Mouse (Mus musculus) liver, embryonic 11.5 days (tissue): ENCODE data around the gene Rsph6a. TPM values are rescaled to one million over a fixed set of nuclear protein-coding genes. Genes with fewer than 3 reads are reported as not detected.

Experiments used
- ATAC-seq: fragments of 200-750 bp; cut with Nextera tagmentation; replicated peaks from 2 replicates; pipeline ENCODE4 v1.8.0; 2017; ENCODE audit warnings: moderate number of reproducible peaks, mild to moderate bottlenecking, moderate TSS enrichment, moderate library complexity; ENCODE audit not compliant: low FRiP score
- DNase-seq: peaks from one replicate; pipeline ENCODE4 v3.0.0-alpha.2; 2017; ENCODE audit warnings: low spot score
- H3K27ac ChIP-seq: fragments of 300-500 bp; sonication (generic); 2 replicates; pipeline ENCODE4 v1.5.1; 2014; ENCODE audit warnings: mild to moderate bottlenecking, low read depth, low read length, control low read depth
- H3K27me3 ChIP-seq: fragments of 300-500 bp; sonication (generic); replicated peaks from 2 replicates; pipeline ENCODE4 v1.6.1; 2014; ENCODE audit warnings: low read length, mixed read lengths; ENCODE audit not compliant: control insufficient read depth, insufficient read depth
- H3K36me3 ChIP-seq: fragments of 300-500 bp; sonication (generic); 2 replicates; pipeline ENCODE4 v1.6.1; 2014; ENCODE audit warnings: mild to moderate bottlenecking, low read length, moderate library complexity, mixed read lengths; ENCODE audit not compliant: control insufficient read depth, insufficient read depth
- H3K4me1 ChIP-seq: fragments of 300-500 bp; sonication (generic); replicated peaks from 2 replicates; pipeline ENCODE4 v1.6.1; 2014; ENCODE audit warnings: low read length, mixed read lengths; ENCODE audit not compliant: control insufficient read depth, insufficient read depth
- H3K4me2 ChIP-seq: fragments of 300-500 bp; sonication (generic); 2 replicates; pipeline ENCODE4 v1.6.1; 2014; ENCODE audit warnings: mild to moderate bottlenecking, control low read depth, moderate library complexity
- H3K4me3 ChIP-seq: fragments of 300-500 bp; sonication (generic); 2 replicates; pipeline ENCODE4 v1.5.1; 2014; ENCODE audit warnings: low read depth, low read length, control low read depth
- H3K9ac ChIP-seq: fragments of 300-500 bp; sonication (generic); 2 replicates; pipeline ENCODE4 v1.6.1; 2014; ENCODE audit warnings: low read depth, low read length, control low read depth
- H3K9me3 ChIP-seq: fragments of 300-500 bp; sonication (generic); 2 replicates; pipeline ENCODE4 v1.6.1; 2016; ENCODE audit warnings: low read length, inconsistent platforms, mixed read lengths; ENCODE audit not compliant: control insufficient read depth
- WGBS: fragments of 180-500 bp; shearing (Covaris S2); extraction: QIAGEN DNeasy Blood & Tissue Kit; methylation state at CpG from one replicate; pipeline ENCODE4 v1.1.7; 2014; 5-methylcytosine and 5-hydroxymethylcytosine counted together
- polyA plus RNA-seq: library from polyadenylated mRNA; unstranded; fragments of >200 nt; fragmentation: Nextera tagmentation; extraction: Ambion mirVana; gene quantifications from 2 replicates; pipeline ENCODE4 v1.2.1, GENCODE M21; 2014

Gene Rsph6a
- not detected in 2 replicates for polyA plus RNA-seq

- no peaks in the 10 kb centered on the region for H3K27me3 ChIP-seq
- no peak within 1 kb of the TSS for H3K27ac ChIP-seq
- no peaks in the 10 kb centered on the region for H3K4me1 ChIP-seq
- H3K36me3 ChIP-seq = peaks cover 22% of the 10 kb centered on the region
- ATAC-seq (peak; percentile 42), DNase-seq (no peak)
- 52% methylated on average over 33 of the region's 33 CpGs for WGBS
- H3K9ac ChIP-seq = no peak within 1 kb of the TSS
- no peak within 1 kb of the TSS for H3K4me3 ChIP-seq
- no peak within 1 kb of the TSS for H3K4me2 ChIP-seq
- H3K9me3 ChIP-seq = no peaks in the 10 kb centered on the region
Observed at GRCm38 (mm10) chr7:19054047-19054776, at the start of gene Rsph6a. Gene Rsph6a (plus strand): TSS chr7:19054690.

- no peaks in the 10 kb centered on the region for H3K27me3 ChIP-seq
- H3K4me2 ChIP-seq = peak overlapping the region; percentile 99
- no peak for ATAC-seq
- peaks cover 11% of the 10 kb centered on the region for H3K36me3 ChIP-seq
- no peak for DNase-seq
- H3K4me1 ChIP-seq = peaks cover 42% of the 10 kb centered on the region
- no peaks in the 10 kb centered on the region for H3K9me3 ChIP-seq
- 0 out of 2 replicates have a peak overlapping the region, but pooled peaks have one; percentile 21 for H3K27ac ChIP-seq
- peak overlapping the region; percentile 88 for H3K9ac ChIP-seq
- peak overlapping the region; percentile 90 for H3K4me3 ChIP-seq
- 75% methylated on average over 34 of the region's 34 CpGs for WGBS
Observed at GRCm38 (mm10) chr7:19005417-19006121, 48.9 kb upstream of the Rsph6a start.

GRCm38 (mm10) chr7:19006476-19006875 lies 48.0 kb upstream of the Rsph6a start:
- WGBS = 6% methylated on average over 12 of the region's 12 CpGs
- no peak for ATAC-seq

GRCm38 (mm10) chr7:19007026-19007977 lies 47.2 kb upstream of the Rsph6a start:
- Histone ChIP-seq H3K9ac (peak overlapping the region; percentile 30; the same call in 1 of the 2 replicates), H3K27ac (peak overlapping the region; percentile 75)
- 0 out of 2 replicates have a peak, but pooled peaks have one; percentile 4 for ATAC-seq

More at GRCm38 (mm10) chr7:19006476-19006875, 48.0 kb upstream of the Rsph6a start:
- Histone ChIP-seq H3K4me2 (peak overlapping the region; percentile 99), H3K4me1 (peaks cover 37% of the 10 kb centered on the region), H3K36me3 (peaks cover 11% of the 10 kb centered on the region), H3K9ac (peak overlapping the region; percentile 18), H3K27ac (peak overlapping the region; percentile 75; the same call in 1 of the 2 replicates), H3K9me3 (no peaks in the 10 kb centered on the region), H3K27me3 (no peaks in the 10 kb centered on the region), H3K4me3 (peak overlapping the region; percentile 90)
- DNase-seq = no peak

GRCm38 (mm10) chr7:19010581-19010980 lies 43.9 kb upstream of the Rsph6a start:
- Histone ChIP-seq H3K4me2 (no peak overlapping the region), H3K4me1 (peaks cover 27% of the 10 kb centered on the region), H3K4me3 (no peak overlapping the region), H3K27ac (no peak overlapping the region), H3K27me3 (no peaks in the 10 kb centered on the region), H3K9me3 (no peaks in the 10 kb centered on the region), H3K36me3 (peaks cover 11% of the 10 kb centered on the region), H3K9ac (no peak overlapping the region)
- WGBS = 72% methylated on average over 7 of the region's 7 CpGs
- ATAC-seq (no peak), DNase-seq (no peak)

More at GRCm38 (mm10) chr7:19007026-19007977, 47.2 kb upstream of the Rsph6a start:
- Histone ChIP-seq H3K4me3 (no peak overlapping the region), H3K4me1 (peaks cover 37% of the 10 kb centered on the region), H3K27me3 (no peaks in the 10 kb centered on the region), H3K36me3 (peaks cover 11% of the 10 kb centered on the region), H3K4me2 (peak overlapping the region; percentile 99), H3K9me3 (no peaks in the 10 kb centered on the region)
- WGBS = 68% methylated on average over 13 of the region's 13 CpGs
- no peak for DNase-seq

- DNase-seq (no peak), ATAC-seq (0 out of 2 replicates have a peak, but pooled peaks have one; percentile 13)
- Histone ChIP-seq H3K36me3 (peaks cover under 1% of the 10 kb centered on the region; the same call in 1 of the 2 replicates), H3K27me3 (no peaks in the 10 kb centered on the region), H3K4me3 (peak overlapping the region; percentile 39), H3K9ac (peak overlapping the region; percentile 69), H3K27ac (peak overlapping the region; percentile 74), H3K9me3 (no peaks in the 10 kb centered on the region), H3K4me2 (peak overlapping the region; percentile 75), H3K4me1 (peaks cover 14% of the 10 kb centered on the region)
- 2% methylated on average over 28 of the region's 31 CpGs for WGBS
Observed at GRCm38 (mm10) chr7:19012025-19012621, 42.4 kb upstream of the Rsph6a start.

GRCm38 (mm10) chr7:19012882-19013281 lies 41.6 kb upstream of the Rsph6a start:
- H3K27ac ChIP-seq = no peak overlapping the region
- H3K4me2 ChIP-seq = peak overlapping the region; percentile 75
- H3K4me3 ChIP-seq = no peak overlapping the region
- WGBS = 33% methylated on average over 2 of the region's 2 CpGs
- no peaks in the 10 kb centered on the region for H3K27me3 ChIP-seq
- ATAC-seq (peak; percentile 55), DNase-seq (no peak)
- peaks cover 12% of the 10 kb centered on the region for H3K4me1 ChIP-seq
- H3K36me3 ChIP-seq = no peaks in the 10 kb centered on the region
- no peaks in the 10 kb centered on the region for H3K9me3 ChIP-seq
- no peak overlapping the region for H3K9ac ChIP-seq
